Mouse (Mus musculus) limb, embryonic 13.5 days (tissue): ENCODE data around the gene AI413582. TPM values are rescaled to one million over a fixed set of nuclear protein-coding genes. Genes with fewer than 3 reads are reported as not detected.

Experiments used
- ATAC-seq: fragments of 200-750 bp; cut with Nextera tagmentation; 2 replicates; pipeline ENCODE4 v1.8.0; 2017; ENCODE audit warnings: low read depth, moderate number of reproducible peaks, moderate TSS enrichment; ENCODE audit not compliant: low FRiP score
- H3K27ac ChIP-seq: fragments of 300-500 bp; sonication (generic); 2 replicates; pipeline ENCODE4 v1.5.1; 2015; ENCODE audit warnings: inconsistent platforms, mild to moderate bottlenecking, moderate library complexity
- H3K27me3 ChIP-seq: fragments of 300-500 bp; sonication (generic); 2 replicates; pipeline ENCODE4 v1.6.1; 2015; ENCODE audit warnings: mild to moderate bottlenecking, inconsistent platforms
- H3K36me3 ChIP-seq: fragments of 300-500 bp; sonication (generic); 2 replicates; pipeline ENCODE4 v1.6.1; 2015; ENCODE audit warnings: inconsistent platforms, mild to moderate bottlenecking, moderate library complexity
- H3K4me1 ChIP-seq: fragments of 300-500 bp; sonication (generic); 2 replicates; pipeline ENCODE4 v1.6.1; 2015; ENCODE audit warnings: inconsistent platforms
- H3K4me2 ChIP-seq: fragments of 300-500 bp; sonication (generic); replicated peaks from 2 replicates; pipeline ENCODE4 v1.6.1; 2015; ENCODE audit warnings: inconsistent platforms, mild to moderate bottlenecking, moderate library complexity
- H3K4me3 ChIP-seq: fragments of 300-500 bp; sonication (generic); 2 replicates; pipeline ENCODE4 v1.5.1; 2015; ENCODE audit warnings: moderate library complexity, mild to moderate bottlenecking, inconsistent platforms
- H3K9ac ChIP-seq: fragments of 300-500 bp; sonication (generic); 2 replicates; pipeline ENCODE4 v1.6.1; 2015; ENCODE audit warnings: mild to moderate bottlenecking, inconsistent platforms
- H3K9me3 ChIP-seq: fragments of 300-500 bp; sonication (generic); 2 replicates; pipeline ENCODE4 v1.6.1; 2016; ENCODE audit warnings: inconsistent platforms
- WGBS: fragments of 180-500 bp; shearing (Covaris S2); methylation state at CpG from one replicate; pipeline ENCODE4 v1.1.7; 2015; 5-methylcytosine and 5-hydroxymethylcytosine counted together
- polyA plus RNA-seq: library from polyadenylated mRNA; unstranded; fragments of >200 nt; fragmentation: Nextera tagmentation; extraction: Ambion mirVana; gene quantifications from 2 replicates; pipeline ENCODE4 v1.2.1, GENCODE M21; 2015

AI413582 gene
- polyA plus RNA-seq, 1 experiment from 2014 or later: 20.2 TPM

DNA sequence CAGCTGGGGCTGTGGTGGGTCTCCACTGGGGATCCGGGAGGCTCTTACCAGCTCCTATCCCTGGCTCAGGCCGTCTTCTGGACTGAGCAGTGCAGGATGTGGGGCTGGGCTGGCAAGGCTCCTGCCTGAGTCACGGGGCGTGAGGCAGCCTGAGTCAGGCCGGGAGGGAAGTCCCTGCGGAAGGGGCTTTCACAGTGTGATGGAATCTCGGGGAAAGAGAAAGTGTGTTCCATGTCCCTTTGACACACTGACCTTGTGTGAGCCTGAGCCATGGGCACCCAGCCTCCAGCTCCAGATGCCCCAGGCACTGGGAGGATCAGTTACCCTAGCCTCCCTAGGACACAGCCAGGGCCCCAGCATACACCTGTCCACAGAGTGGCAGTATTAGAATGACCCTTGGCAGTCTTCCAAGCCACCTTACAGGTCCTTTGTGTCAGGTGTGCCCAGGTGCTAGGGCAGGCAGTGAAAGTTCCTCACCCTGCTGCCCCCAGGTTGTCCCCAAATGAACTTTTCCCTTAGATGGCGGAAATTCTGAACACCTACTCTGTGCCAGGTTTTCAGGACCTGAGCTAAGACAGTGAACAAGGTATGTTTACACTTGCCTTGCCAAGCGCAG lies 18.2 kb downstream of the AI413582 start:
- Histone ChIP-seq H3K36me3 (no peaks in the 10 kb centered on the region), H3K9me3 (no peaks in the 10 kb centered on the region), H3K27ac (no peak overlapping the region), H3K4me2 (no peak overlapping the region), H3K27me3 (no peaks in the 10 kb centered on the region), H3K4me3 (no peak overlapping the region), H3K4me1 (peaks cover 14% of the 10 kb centered on the region), H3K9ac (no peak overlapping the region; the same call in 1 of the 2 replicates)
- WGBS: 69% methylated on average over 9 of the region's 9 CpGs
- ATAC-seq: no peak

DNA sequence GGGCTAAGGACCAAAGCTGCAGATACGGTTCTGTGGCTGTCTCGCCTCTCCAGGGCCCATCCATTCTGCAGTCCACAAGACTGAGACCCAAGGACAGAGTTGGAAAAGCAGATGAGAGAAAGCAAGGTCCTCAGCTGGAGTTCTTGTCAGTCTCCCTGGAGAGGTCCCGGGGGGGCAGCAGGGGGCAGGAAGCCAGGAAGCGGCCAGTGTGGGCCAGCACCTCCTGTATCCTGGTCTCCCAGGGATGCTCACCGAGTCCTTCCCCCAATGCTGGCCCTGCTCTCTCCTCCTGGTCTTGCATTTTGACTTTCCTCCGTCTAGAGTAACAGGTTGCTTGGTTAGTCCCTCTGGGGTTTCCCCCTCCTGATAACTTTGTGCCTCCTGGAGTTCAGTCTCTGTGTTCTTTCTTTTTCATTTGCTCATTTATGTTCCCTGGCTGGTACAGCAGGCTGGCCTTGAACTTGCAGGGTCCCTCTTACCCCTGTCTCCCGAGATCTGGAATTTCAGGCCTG lies 18.9 kb downstream of the AI413582 start:
- Histone ChIP-seq H3K4me1 (peaks cover 14% of the 10 kb centered on the region), H3K9me3 (no peaks in the 10 kb centered on the region), H3K4me3 (no peak overlapping the region), H3K27ac (no peak overlapping the region), H3K4me2 (no peak overlapping the region), H3K27me3 (no peaks in the 10 kb centered on the region), H3K9ac (no peak overlapping the region), H3K36me3 (no peaks in the 10 kb centered on the region)
- 66% methylated on average over 7 of the region's 7 CpGs for WGBS
- no peak for ATAC-seq

DNA sequence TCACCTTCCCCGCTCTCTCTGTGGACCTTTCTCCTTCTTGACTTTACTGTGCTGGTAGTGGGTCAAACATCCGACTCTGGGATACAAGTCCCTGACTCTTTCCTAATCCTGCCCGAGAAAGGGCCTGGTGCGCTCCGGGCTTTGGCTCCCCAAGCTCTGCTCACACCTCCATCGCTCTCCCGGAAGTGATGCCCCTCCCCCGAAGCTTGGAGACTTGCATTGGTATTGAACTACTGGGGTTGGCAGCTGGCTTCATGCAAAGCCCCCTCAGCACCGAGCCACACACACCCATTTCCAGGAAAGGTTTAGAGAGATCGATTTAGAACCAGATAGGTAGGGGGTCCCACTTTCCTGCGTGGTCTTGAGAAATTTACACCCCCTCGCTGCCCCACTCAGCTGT lies 19.6 kb downstream of the AI413582 start:
- Histone ChIP-seq H3K27ac (no peak overlapping the region), H3K4me3 (no peak overlapping the region), H3K4me1 (peaks cover 14% of the 10 kb centered on the region), H3K36me3 (no peaks in the 10 kb centered on the region), H3K27me3 (no peaks in the 10 kb centered on the region), H3K9me3 (no peaks in the 10 kb centered on the region), H3K4me2 (no peak overlapping the region), H3K9ac (no peak overlapping the region)
- WGBS: 52% methylated on average over 12 of the region's 12 CpGs
- ATAC-seq: no peak

DNA sequence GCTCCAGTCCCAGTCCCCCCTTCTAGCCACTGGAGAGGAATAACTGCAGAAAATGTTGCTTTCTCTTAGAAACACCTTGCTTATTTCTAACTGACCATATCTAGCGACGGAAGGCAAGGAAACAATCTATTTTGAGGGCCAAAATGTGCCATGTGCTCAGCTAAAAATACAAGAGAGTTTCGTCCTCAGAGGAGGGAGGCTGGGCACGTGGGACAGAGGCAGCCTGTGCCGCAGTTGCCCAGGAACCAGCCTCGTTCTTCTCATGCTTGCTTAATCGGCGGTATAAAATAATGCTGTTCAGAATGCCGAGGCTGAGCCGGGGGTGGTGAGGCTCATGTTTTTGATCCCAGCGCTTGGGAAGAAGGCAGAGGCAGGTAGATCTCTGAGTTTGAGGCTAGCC lies 21.0 kb downstream of the AI413582 start:
- Histone ChIP-seq H3K4me3 (no peak overlapping the region), H3K9me3 (no peaks in the 10 kb centered on the region), H3K36me3 (no peaks in the 10 kb centered on the region), H3K4me1 (peaks cover 14% of the 10 kb centered on the region), H3K9ac (no peak overlapping the region), H3K4me2 (no peak overlapping the region), H3K27me3 (no peaks in the 10 kb centered on the region), H3K27ac (no peak overlapping the region)
- 85% methylated on average over 11 of the region's 11 CpGs for WGBS
- no peak for ATAC-seq

DNA sequence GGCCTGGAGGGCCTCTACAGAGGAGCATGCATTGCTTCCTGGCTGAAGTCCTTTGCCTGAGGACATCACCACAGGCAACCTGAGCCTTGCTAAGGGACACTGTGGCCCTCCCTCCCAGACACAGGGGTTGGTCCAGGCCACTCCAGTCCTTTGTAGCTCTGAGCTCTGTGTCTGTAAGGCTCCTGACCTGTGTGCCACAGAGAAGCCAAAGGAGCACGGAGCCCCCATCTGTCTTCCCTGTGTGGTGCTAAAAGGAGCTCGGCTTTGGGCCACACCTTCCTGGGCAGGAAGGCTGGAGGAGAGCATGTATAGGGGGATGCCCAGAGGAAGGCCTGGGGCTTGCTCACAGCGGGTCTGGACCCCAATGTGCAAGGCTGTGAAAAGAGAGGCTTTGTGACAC lies 23.6 kb downstream of the AI413582 start:
- no peaks in the 10 kb centered on the region for H3K27me3 ChIP-seq
- no peak overlapping the region for H3K9ac ChIP-seq
- H3K4me1 ChIP-seq: peaks cover 6% of the 10 kb centered on the region; the same call in 1 of the 2 replicates
- no peaks in the 10 kb centered on the region for H3K9me3 ChIP-seq
- no peak overlapping the region for H3K4me3 ChIP-seq
- no peak for ATAC-seq
- no peaks in the 10 kb centered on the region for H3K36me3 ChIP-seq
- H3K4me2 ChIP-seq: no peak overlapping the region
- H3K27ac ChIP-seq: no peak overlapping the region
- 77% methylated on average over 3 of the region's 3 CpGs for WGBS

DNA sequence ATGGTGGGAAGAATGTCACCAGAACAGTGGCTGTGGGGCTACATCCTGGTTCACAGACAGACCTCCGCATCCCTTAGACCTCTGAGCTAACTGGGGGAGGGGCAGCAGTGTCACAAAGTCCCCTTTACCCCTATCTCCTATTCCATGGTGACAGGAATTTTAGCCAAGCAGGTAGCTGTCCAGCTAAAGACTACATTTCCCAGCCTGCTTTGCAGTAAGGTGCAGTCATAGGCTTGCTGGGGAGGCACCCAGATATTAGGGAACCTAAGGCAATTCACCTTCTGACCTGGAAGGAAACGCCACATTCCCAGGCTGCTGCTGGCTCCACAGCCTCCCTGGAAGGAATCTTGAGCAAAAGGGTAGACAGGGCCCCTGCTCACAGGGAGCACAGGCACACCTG lies 24.3 kb downstream of the AI413582 start:
- Histone ChIP-seq H3K4me3 (no peak overlapping the region), H3K4me2 (no peak overlapping the region), H3K4me1 (peaks cover 4% of the 10 kb centered on the region; the same call in 1 of the 2 replicates), H3K9me3 (no peaks in the 10 kb centered on the region), H3K9ac (no peak overlapping the region), H3K36me3 (no peaks in the 10 kb centered on the region), H3K27me3 (no peaks in the 10 kb centered on the region), H3K27ac (no peak overlapping the region)
- 63% methylated on average over 2 of the region's 2 CpGs for WGBS
- no peak for ATAC-seq

DNA sequence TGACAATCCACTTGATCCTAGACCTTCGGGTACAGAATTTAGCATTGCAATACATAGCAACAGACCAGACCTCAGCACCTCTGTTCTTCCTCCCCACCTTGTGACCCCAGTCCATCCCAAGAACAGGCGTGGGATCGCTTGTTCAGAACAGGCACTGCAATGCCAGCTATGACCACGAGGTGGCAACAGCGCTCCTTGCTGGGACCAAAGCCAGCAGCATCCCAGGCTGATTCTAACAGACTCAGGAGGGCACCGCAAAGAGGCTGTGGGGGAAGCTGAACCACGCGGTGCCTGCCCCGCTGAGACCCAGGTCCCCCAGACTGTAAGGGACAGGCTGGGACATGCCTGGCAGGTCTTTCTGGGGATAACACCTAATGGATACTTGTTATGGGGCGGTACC lies 30.8 kb downstream of the AI413582 start:
- no peaks in the 10 kb centered on the region for H3K36me3 ChIP-seq
- no peak overlapping the region for H3K27ac ChIP-seq
- H3K27me3 ChIP-seq: no peaks in the 10 kb centered on the region
- H3K9me3 ChIP-seq: no peaks in the 10 kb centered on the region
- no peak overlapping the region for H3K4me3 ChIP-seq
- H3K4me2 ChIP-seq: peak overlapping the region; percentile 32
- WGBS: 4% methylated on average over 10 of the region's 10 CpGs
- peaks cover 3% of the 10 kb centered on the region for H3K4me1 ChIP-seq
- ATAC-seq: peak; percentile 73; the same call in 1 of the 2 replicates
- no peak overlapping the region for H3K9ac ChIP-seq

DNA sequence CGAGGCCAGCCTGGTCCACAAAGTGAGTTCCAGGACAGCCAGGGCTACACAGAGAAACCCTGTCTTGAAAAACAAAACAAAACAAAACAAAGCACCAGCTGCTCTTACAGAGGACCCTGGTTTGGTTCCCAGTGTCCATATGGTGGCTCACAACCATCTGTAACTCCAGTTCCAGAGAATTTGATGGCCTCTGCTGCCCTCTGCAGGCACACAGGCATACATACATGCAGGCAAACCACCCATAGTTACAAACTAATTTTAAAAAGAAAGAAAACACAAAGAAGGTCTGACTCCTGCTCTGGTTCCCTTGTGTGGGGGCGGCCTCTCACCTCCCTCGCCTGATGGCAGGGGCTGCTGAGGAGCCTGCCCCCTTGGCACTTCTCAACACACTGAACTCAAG lies 32.2 kb downstream of the AI413582 start:
- ATAC-seq: no peak
- WGBS: 83% methylated on average over 3 of the region's 3 CpGs

DNA sequence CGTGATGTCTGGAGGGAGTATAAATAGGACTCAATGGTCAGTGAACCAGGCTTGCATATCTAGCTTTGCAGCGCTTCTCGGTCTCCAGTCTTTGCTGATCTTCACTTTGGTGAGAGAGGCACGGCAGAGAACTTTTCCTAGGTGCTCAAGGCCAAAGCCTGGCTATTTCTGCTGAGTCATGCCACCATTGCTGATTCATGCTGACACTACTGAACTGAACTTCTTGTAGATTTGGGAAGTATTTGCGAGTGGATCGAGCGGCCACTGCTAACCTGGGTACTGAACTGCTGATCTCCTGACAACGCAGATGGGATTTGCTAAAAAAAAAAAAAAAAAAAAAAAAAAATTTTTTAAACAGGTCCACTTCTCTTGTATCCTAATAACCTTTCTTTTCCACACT lies 33.5 kb downstream of the AI413582 start:
- no peak for ATAC-seq
- Histone ChIP-seq H3K27me3 (no peaks in the 10 kb centered on the region), H3K36me3 (no peaks in the 10 kb centered on the region), H3K27ac (no peak overlapping the region), H3K9me3 (no peaks in the 10 kb centered on the region), H3K4me1 (peaks cover 3% of the 10 kb centered on the region), H3K9ac (no peak overlapping the region), H3K4me3 (no peak overlapping the region), H3K4me2 (no peak overlapping the region)
- WGBS: 91% methylated on average over 8 of the region's 8 CpGs

More for the DNA sequence above, 32.2 kb downstream of the AI413582 start:
- H3K36me3 ChIP-seq: no peaks in the 10 kb centered on the region
- H3K27ac ChIP-seq: no peak overlapping the region
- H3K9ac ChIP-seq: no peak overlapping the region
- H3K4me1 ChIP-seq: peaks cover 3% of the 10 kb centered on the region
- H3K4me2 ChIP-seq: no peak overlapping the region
- H3K27me3 ChIP-seq: no peaks in the 10 kb centered on the region
- no peak overlapping the region for H3K4me3 ChIP-seq
- H3K9me3 ChIP-seq: no peaks in the 10 kb centered on the region

DNA sequence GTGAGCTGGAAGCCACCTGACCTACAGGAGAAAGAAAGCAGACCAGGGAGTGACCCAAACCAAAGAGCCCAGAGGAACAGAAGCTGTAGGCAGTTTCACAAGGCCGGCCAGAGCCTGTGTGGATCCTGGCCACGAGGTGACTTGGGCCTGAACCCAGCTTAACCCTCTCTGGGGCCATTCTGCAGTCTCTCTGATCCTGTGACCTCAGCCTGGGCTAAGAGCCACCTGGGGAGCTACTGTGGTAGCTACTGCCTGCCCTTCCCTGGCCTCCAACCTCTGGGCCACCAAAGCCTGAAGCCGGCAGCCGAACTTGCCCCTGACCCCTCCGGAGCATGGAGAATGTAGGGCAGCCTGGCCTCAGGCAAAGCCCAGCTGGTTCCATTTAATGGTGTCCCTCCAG lies 36.8 kb downstream of the AI413582 start:
- no peak for ATAC-seq
- no peak overlapping the region for H3K4me2 ChIP-seq
- WGBS: 65% methylated on average over 5 of the region's 5 CpGs

DNA sequence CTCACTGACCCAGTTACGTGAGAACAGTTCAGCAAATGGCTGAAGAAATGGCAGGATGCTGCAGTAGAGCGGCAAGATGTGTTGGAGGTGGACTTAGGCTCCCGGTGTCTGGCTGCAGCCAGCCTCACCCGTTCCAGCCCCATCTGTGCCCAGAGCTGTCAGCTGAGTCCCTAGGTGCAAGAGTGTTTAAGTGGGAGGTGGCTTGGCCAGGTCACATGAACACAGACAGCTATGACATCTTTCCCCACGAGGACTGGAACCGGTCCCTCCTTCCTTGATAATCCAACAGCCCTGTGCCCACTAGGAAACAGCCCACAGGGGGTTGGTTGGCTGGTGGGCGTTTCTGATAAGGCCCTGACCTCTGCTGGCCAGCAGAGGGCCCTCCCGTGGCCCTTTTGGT lies 37.5 kb downstream of the AI413582 start:
- no peak overlapping the region for H3K27ac ChIP-seq
- no peak for ATAC-seq
- no peaks in the 10 kb centered on the region for H3K36me3 ChIP-seq
- no peak overlapping the region for H3K4me3 ChIP-seq
- 56% methylated on average over 8 of the region's 8 CpGs for WGBS
- H3K9ac ChIP-seq: no peak overlapping the region
- 0 out of 2 replicates have a peak, but pooled peaks cover 4% of the 10 kb centered on the region for H3K9me3 ChIP-seq
- H3K27me3 ChIP-seq: peaks cover 2% of the 10 kb centered on the region; the same call in 1 of the 2 replicates
- no peak overlapping the region for H3K4me2 ChIP-seq
- no peaks in the 10 kb centered on the region for H3K4me1 ChIP-seq

More for the DNA sequence above, 36.8 kb downstream of the AI413582 start:
- H3K9ac ChIP-seq: no peak overlapping the region
- H3K4me3 ChIP-seq: no peak overlapping the region
- H3K36me3 ChIP-seq: no peaks in the 10 kb centered on the region
- H3K4me1 ChIP-seq: no peaks in the 10 kb centered on the region
- 0 out of 2 replicates have a peak, but pooled peaks cover 4% of the 10 kb centered on the region for H3K9me3 ChIP-seq
- no peaks in the 10 kb centered on the region for H3K27me3 ChIP-seq
- no peak overlapping the region for H3K27ac ChIP-seq

DNA sequence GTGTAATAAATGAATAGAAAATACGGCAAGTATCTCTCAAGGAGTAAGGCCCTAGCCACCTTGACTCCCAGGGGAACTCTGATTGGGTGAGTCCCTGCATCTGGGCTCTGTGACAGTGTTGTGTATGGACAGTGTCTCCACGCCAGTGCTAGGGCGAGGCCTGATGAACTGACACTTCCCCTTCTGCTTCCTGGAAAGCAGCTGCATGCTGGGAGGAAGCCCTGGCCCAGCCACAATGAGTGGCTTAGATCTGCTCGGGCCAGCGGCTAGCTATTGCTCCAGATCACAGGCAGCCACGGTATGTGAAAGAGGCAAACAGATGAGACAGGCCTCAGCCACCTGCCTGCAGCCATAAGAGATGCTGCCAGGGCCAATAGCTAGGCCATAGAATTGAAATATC lies 38.4 kb downstream of the AI413582 start:
- Histone ChIP-seq H3K9ac (no peak overlapping the region), H3K4me3 (no peak overlapping the region), H3K27ac (no peak overlapping the region), H3K9me3 (0 out of 2 replicates have a peak, but pooled peaks cover 4% of the 10 kb centered on the region), H3K4me1 (no peaks in the 10 kb centered on the region), H3K27me3 (peaks cover 9% of the 10 kb centered on the region), H3K36me3 (no peaks in the 10 kb centered on the region), H3K4me2 (no peak overlapping the region)
- no peak for ATAC-seq
- WGBS: 79% methylated on average over 6 of the region's 6 CpGs

DNA sequence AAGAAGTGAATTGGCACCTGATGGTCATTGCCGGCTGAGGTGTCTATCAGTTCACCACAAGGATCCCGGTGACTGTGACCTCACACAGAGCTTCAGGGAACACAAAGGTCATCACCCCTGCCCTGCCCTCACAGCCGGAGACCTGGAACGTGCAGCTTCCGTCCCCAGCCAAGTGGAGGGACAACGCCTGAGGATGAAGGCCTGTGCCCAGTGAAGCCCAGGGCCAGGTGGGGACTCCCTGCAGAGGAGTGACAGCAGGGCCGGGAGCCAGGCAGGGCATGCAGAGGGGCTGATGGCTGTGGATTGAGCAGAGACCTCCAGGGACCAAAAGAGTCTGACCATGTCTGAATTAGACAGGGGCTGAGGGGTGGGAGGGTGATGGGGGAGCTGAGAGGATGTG lies 42.4 kb downstream of the AI413582 start:
- Histone ChIP-seq H3K9me3 (0 out of 2 replicates have a peak, but pooled peaks cover 4% of the 10 kb centered on the region), H3K9ac (no peak overlapping the region), H3K36me3 (no peaks in the 10 kb centered on the region), H3K4me3 (no peak overlapping the region), H3K4me2 (no peak overlapping the region), H3K4me1 (peaks cover 3% of the 10 kb centered on the region; the same call in 1 of the 2 replicates), H3K27ac (no peak overlapping the region), H3K27me3 (peaks cover 49% of the 10 kb centered on the region)
- no peak for ATAC-seq
- WGBS: 51% methylated on average over 7 of the region's 7 CpGs
